Comparison of ENCODE assay signal across 8 mouse cellular contexts in the genomic region with DNA sequence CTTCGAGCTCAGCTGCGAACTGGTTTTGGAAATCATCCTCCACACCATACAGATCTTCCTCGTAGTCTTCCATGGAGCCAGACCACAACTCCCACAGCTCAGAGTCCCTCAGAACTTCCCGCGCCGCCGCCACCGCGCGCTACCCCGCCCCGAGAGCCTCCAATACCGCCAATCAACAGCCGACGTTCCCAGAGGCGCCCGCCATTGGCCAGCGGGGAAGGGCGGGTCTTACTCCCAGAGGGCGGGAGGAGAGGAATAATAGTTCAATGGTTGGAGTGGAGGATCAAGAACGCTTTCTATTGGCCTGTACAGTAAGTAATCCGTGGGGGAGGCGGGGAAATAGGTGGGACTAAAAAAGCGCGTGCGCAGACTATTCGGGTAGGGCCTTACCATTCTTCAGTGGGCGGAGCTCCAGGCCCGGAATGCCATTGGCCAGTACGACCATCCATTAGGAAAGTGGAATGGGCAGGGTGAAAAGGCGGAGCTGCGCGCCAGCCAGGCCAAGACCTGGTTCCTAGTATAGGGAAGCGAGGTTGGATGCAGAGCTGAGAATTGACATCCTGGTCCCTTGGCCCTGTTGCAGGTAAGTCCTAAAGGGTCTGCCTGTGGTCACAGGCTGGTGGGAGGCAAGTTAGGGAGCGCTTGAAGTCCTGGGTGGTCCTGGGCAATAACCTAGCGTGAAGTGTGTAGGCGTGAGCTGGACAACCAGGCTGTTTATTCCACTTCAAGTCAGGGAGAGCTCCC. TPM values are rescaled to one million over a fixed set of nuclear protein-coding genes. Genes with fewer than 3 reads are reported as not detected.
DNase-seq lines count a peak whose midpoint lies in the region; ATAC-seq and TF ChIP-seq lines count a peak whose summit lies in the region.

TSS of gene Chtf18 (minus strand) at position 155 of the 744 bp plus-strand sequence.
TSS of gene Rpusd1 (plus strand) at position 406 of the 744 bp plus-strand sequence.

- 1% methylated on average over 37 of the region's 37 CpGs for WGBS in forebrain, embryonic 12.5 days
- WGBS in heart, postnatal 0 days = under 1% methylated on average over 37 of the region's 37 CpGs
- WGBS in liver, embryonic 16.5 days (ENCODE audit: insufficient replicate concordance) = 2% methylated on average over 37 of the region's 37 CpGs
- WGBS in neural tube, embryonic 13.5 days = under 1% methylated on average over 37 of the region's 37 CpGs

- peak within 1 kb of the TSS; percentile 42; the same call in 1 of the 2 replicates for H3K27ac ChIP-seq in forebrain, embryonic 12.5 days
- peak within 1 kb of the TSS; percentile 40; the same call in 1 of the 2 replicates for H3K27ac ChIP-seq in heart, postnatal 0 days (ENCODE audit: low read depth)
- H3K27ac ChIP-seq in liver, embryonic 16.5 days (ENCODE audit: low read length) = peak within 1 kb of the TSS; percentile 57
- H3K27ac ChIP-seq in neural tube, embryonic 13.5 days (replicated peaks) = no peak within 1 kb of the TSS
- peak within 1 kb of the TSS; percentile 67 for H3K27ac ChIP-seq in testis, adult 2 months (ENCODE audit: control insufficient read depth, insufficient read depth, low read depth, low read length)

- TF ChIP-seq CTCF in E14TG2a.4 (conservative IDR thresholded peaks at IDR 0.05; ENCODE audit: low read length) = no peak
- TF ChIP-seq CTCF in heart, postnatal 0 days (IDR thresholded peaks at IDR 0.05; ENCODE audit: low read depth) = no peak
- no peak for TF ChIP-seq CTCF in testis, adult 2 months (IDR thresholded peaks at IDR 0.05; ENCODE audit: control insufficient read depth, insufficient read depth, insufficient replicate concordance, low read depth, low read length)

- H3K4me3 ChIP-seq in E14TG2a.4 (replicated peaks; ENCODE audit: low read length) = peak within 1 kb of the TSS; percentile 95
- H3K4me3 ChIP-seq in forebrain, embryonic 12.5 days (replicated peaks) = peak within 1 kb of the TSS; percentile 59
- peak within 1 kb of the TSS; percentile 61 for H3K4me3 ChIP-seq in heart, postnatal 0 days (ENCODE audit: low read depth, low read length)
- peak within 1 kb of the TSS; percentile 84 for H3K4me3 ChIP-seq in liver, embryonic 16.5 days (ENCODE audit: low read depth, low read length)
- H3K4me3 ChIP-seq in neural tube, embryonic 13.5 days = peak within 1 kb of the TSS; percentile 58
- peak within 1 kb of the TSS; percentile 91 for H3K4me3 ChIP-seq in testis, adult 2 months (ENCODE audit: control insufficient read depth, low read depth, low read length)

- peak; percentile 100 for DNase-seq in c-Kit-positive CD71-positive TER-119-positive erythroid progenitor cells, embryonic 14.5 days (ENCODE audit: low spot score)
- peak; percentile 100 for DNase-seq in heart, postnatal 0 days (ENCODE audit: low spot score)
- peak; percentile 99 to 100 for DNase-seq in kidney, postnatal 4 days

- peak within 1 kb of the TSS; percentile 82 for H3K9ac ChIP-seq in forebrain, embryonic 12.5 days
- H3K9ac ChIP-seq in heart, postnatal 0 days (replicated peaks; ENCODE audit: low read depth, low read length) = peak within 1 kb of the TSS; percentile 78
- H3K9ac ChIP-seq in liver, embryonic 16.5 days (ENCODE audit: low read depth, low read length) = peak within 1 kb of the TSS; percentile 81
- peak within 1 kb of the TSS; percentile 87 for H3K9ac ChIP-seq in neural tube, embryonic 13.5 days

- H3K9me3 ChIP-seq in E14TG2a.4 (ENCODE audit: low read length) = no peaks in the 10 kb centered on the region
- H3K9me3 ChIP-seq in forebrain, embryonic 12.5 days = no peaks in the 10 kb centered on the region
- no peaks in the 10 kb centered on the region for H3K9me3 ChIP-seq in heart, postnatal 0 days (replicated peaks; ENCODE audit: control insufficient read depth, low read length)
- H3K9me3 ChIP-seq in liver, embryonic 16.5 days (replicated peaks; ENCODE audit: control insufficient read depth, low read length) = no peaks in the 10 kb centered on the region
- H3K9me3 ChIP-seq in neural tube, embryonic 13.5 days = no peaks in the 10 kb centered on the region

- H3K36me3 ChIP-seq in E14TG2a.4 (ENCODE audit: insufficient read depth, low read length) = peaks cover 75% of the 10 kb centered on the region
- peaks cover 41% of the 10 kb centered on the region for H3K36me3 ChIP-seq in forebrain, embryonic 12.5 days (replicated peaks)
- peaks cover 1% of the 10 kb centered on the region; the same call in 1 of the 2 replicates for H3K36me3 ChIP-seq in heart, postnatal 0 days (replicated peaks; ENCODE audit: control insufficient read depth, insufficient read depth, low read length)
- H3K36me3 ChIP-seq in liver, embryonic 16.5 days (ENCODE audit: control insufficient read depth, insufficient read depth) = peaks cover 14% of the 10 kb centered on the region
- peaks cover 13% of the 10 kb centered on the region for H3K36me3 ChIP-seq in neural tube, embryonic 13.5 days
- no peaks in the 10 kb centered on the region for H3K36me3 ChIP-seq in testis, adult 2 months (ENCODE audit: control insufficient read depth, insufficient read depth, low read length)

- H3K27me3 ChIP-seq in E14TG2a.4 (ENCODE audit: insufficient read depth, low read length) = no peaks in the 10 kb centered on the region
- H3K27me3 ChIP-seq in forebrain, embryonic 12.5 days = no peaks in the 10 kb centered on the region
- H3K27me3 ChIP-seq in heart, postnatal 0 days (ENCODE audit: control insufficient read depth, insufficient read depth, low read length) = no peaks in the 10 kb centered on the region
- no peaks in the 10 kb centered on the region for H3K27me3 ChIP-seq in liver, embryonic 16.5 days (ENCODE audit: control insufficient read depth, insufficient read depth, low read depth, low read length)
- no peaks in the 10 kb centered on the region for H3K27me3 ChIP-seq in neural tube, embryonic 13.5 days
- no peaks in the 10 kb centered on the region for H3K27me3 ChIP-seq in testis, adult 2 months (ENCODE audit: control insufficient read depth, insufficient read depth, low read length)

- TF ChIP-seq EP300 in heart, postnatal 0 days (IDR thresholded peaks at IDR 0.05; ENCODE audit: low read depth) = no peak

- TF ChIP-seq POLR2A in testis, adult 2 months (IDR thresholded peaks at IDR 0.05; ENCODE audit: control insufficient read depth, low read depth, low read length) = peak; percentile 64; the same call in 1 of the 2 replicates

- H3K4me1 ChIP-seq in E14TG2a.4 (replicated peaks; ENCODE audit: low read depth, low read length) = peaks cover 65% of the 10 kb centered on the region
- H3K4me1 ChIP-seq in forebrain, embryonic 12.5 days = peaks cover 33% of the 10 kb centered on the region
- H3K4me1 ChIP-seq in heart, postnatal 0 days (ENCODE audit: control insufficient read depth, insufficient read depth) = peaks cover 16% of the 10 kb centered on the region
- peaks cover 18% of the 10 kb centered on the region for H3K4me1 ChIP-seq in liver, embryonic 16.5 days (ENCODE audit: control insufficient read depth, low read depth, low read length)
- peaks cover 25% of the 10 kb centered on the region for H3K4me1 ChIP-seq in neural tube, embryonic 13.5 days (replicated peaks)
- H3K4me1 ChIP-seq in testis, adult 2 months (ENCODE audit: control insufficient read depth, insufficient read depth, low read length) = peaks cover 18% of the 10 kb centered on the region

- peak; percentile 97 for ATAC-seq in forebrain, embryonic 12.5 days (ENCODE audit: low FRiP score)
- peak; percentile 98 for ATAC-seq in heart, postnatal 0 days (ENCODE audit: insufficient read depth, low read depth)
- ATAC-seq in liver, embryonic 16.5 days (ENCODE audit: low read depth) = peak; percentile 98
- peak; percentile 98 for ATAC-seq in neural tube, embryonic 13.5 days (ENCODE audit: low read depth)

- H3K4me2 ChIP-seq in forebrain, embryonic 12.5 days = peak within 1 kb of the TSS; percentile 97
- H3K4me2 ChIP-seq in heart, postnatal 0 days (ENCODE audit: low read depth, low read length) = peak within 1 kb of the TSS; percentile 97
- peak within 1 kb of the TSS; percentile 99 for H3K4me2 ChIP-seq in liver, embryonic 16.5 days (ENCODE audit: low read depth, low read length)
- H3K4me2 ChIP-seq in neural tube, embryonic 13.5 days = peak within 1 kb of the TSS; percentile 88

RNA-seq across cellular contexts. Expression of gene Chtf18, which starts in this region (rescaled TPM):
- polyA plus RNA-seq in forebrain, embryonic 12.5 days (2016; fragmentation: Nextera tagmentation; extraction: Ambion mirVana) = 39.6 and 41.8 TPM in 2 replicates
- 9.1 and 10.8 TPM in 2 replicates for total RNA-seq in heart, postnatal 0 days (2014; rRNA removed; ENCODE audit: low replicate concordance)
- 3.9 and 4.1 TPM in 2 replicates for polyA plus RNA-seq in heart, postnatal 0 days (2015; fragmentation: Nextera tagmentation; extraction: Ambion mirVana)
- 16.3 and 18.0 TPM in 2 replicates for polyA plus RNA-seq in liver, embryonic 16.5 days (2015; fragmentation: Nextera tagmentation; extraction: Ambion mirVana)
- polyA plus RNA-seq in neural tube, embryonic 13.5 days (2015; fragmentation: Nextera tagmentation; extraction: Ambion mirVana) = 7.3 and 9.1 TPM in 2 replicates
- polyA plus RNA-seq in testis, adult 2 months (2012; rRNA removed) = 16.1 and 18.9 TPM in 2 replicates

RNA-seq across cellular contexts. Expression of gene Rpusd1, which starts in this region (rescaled TPM):
- polyA plus RNA-seq in forebrain, embryonic 12.5 days (2016; fragmentation: Nextera tagmentation; extraction: Ambion mirVana) = 18.0 and 19.6 TPM in 2 replicates
- 3.2 and 4.9 TPM in 2 replicates for total RNA-seq in heart, postnatal 0 days (2014; rRNA removed; ENCODE audit: low replicate concordance)
- 9.3 and 9.5 TPM in 2 replicates for polyA plus RNA-seq in heart, postnatal 0 days (2015; fragmentation: Nextera tagmentation; extraction: Ambion mirVana)
- polyA plus RNA-seq in liver, embryonic 16.5 days (2015; fragmentation: Nextera tagmentation; extraction: Ambion mirVana) = 5.2 TPM in 2 replicates
- polyA plus RNA-seq in neural tube, embryonic 13.5 days (2015; fragmentation: Nextera tagmentation; extraction: Ambion mirVana) = 20.4 and 24.4 TPM in 2 replicates
- polyA plus RNA-seq in testis, adult 2 months (2012; rRNA removed) = 8.3 and 9.8 TPM in 2 replicates
